Mouse (Mus musculus): ENCODE measurements around the gene Dmgdh. TPM values are rescaled to one million over a fixed set of nuclear protein-coding genes. Genes with fewer than 3 reads are reported as not detected.

Gene Dmgdh
- polyA plus RNA-seq, 1 experiment, result not detected

DNA sequence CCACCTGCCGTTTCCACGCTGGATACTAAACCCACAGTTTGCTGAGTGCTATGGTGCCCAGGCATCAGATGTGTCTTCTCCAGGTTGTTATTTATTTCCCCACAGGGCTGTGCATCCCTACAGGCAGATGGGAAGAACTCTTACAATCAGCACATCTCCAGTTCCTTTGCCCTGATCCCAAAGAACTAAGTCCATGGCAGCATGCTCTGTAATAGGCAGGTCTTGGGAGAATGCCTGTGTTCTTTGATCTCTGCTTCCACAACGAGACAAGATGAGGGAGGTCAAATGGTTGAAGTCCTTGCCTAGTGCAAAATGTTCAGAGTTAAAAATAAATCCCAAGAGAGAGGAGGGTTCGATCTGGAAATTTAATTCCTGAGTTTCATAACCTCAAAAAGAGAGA lies 34.6 kb upstream of the Dmgdh start:
- H3K27ac ChIP-seq (ENCODE audit: insufficient read depth, low read length), result no peak overlapping the region

GRCm38 (mm10) chr13:93648387-93649130 lies 25.7 kb upstream of the Dmgdh start:
- no peak overlapping the region for H3K27ac ChIP-seq (ENCODE audit: insufficient read depth, low read length)
- DNase-seq (ENCODE audit: low read depth in 1 of 2, low spot score in 2 of 2), result no peak
- 85% methylated on average over 7 of the region's 7 CpGs for WGBS

More for the DNA sequence above, 34.6 kb upstream of the Dmgdh start:
- DNase-seq (ENCODE audit: low read depth in 1 of 2, low spot score in 2 of 2), result no peak
- no peaks in the 10 kb centered on the region for H3K4me1 ChIP-seq (ENCODE audit: control insufficient read depth, insufficient read depth, insufficient read length)
- no peaks in the 10 kb centered on the region for H3K36me3 ChIP-seq (ENCODE audit: control insufficient read depth, insufficient read depth, low read length)
- no peaks in the 10 kb centered on the region for H3K27me3 ChIP-seq (ENCODE audit: control insufficient read depth, insufficient read depth, low read length)
- no peak overlapping the region for H3K4me3 ChIP-seq (ENCODE audit: extremely low read depth, insufficient read depth, insufficient read length)
- TF ChIP-seq CTCF (IDR thresholded peaks at IDR 0.05; ENCODE audit: extremely low read depth, insufficient read depth, insufficient read length, insufficient replicate concordance) (no peak), POLR2A (IDR thresholded peaks at IDR 0.05; ENCODE audit: low read depth, low read length) (no peak)
- 78% methylated on average over 4 of the region's 4 CpGs for WGBS

GRCm38 (mm10) chr13:93653382-93653781 lies 20.9 kb upstream of the Dmgdh start:
- no peaks in the 10 kb centered on the region for H3K36me3 ChIP-seq (ENCODE audit: control insufficient read depth, insufficient read depth, low read length)
- no peak overlapping the region for H3K4me3 ChIP-seq (ENCODE audit: extremely low read depth, insufficient read depth, insufficient read length)
- TF ChIP-seq POLR2A (IDR thresholded peaks at IDR 0.05; ENCODE audit: low read depth, low read length) (no peak), CTCF (IDR thresholded peaks at IDR 0.05; ENCODE audit: extremely low read depth, insufficient read depth, insufficient read length, insufficient replicate concordance) (no peak)
- DNase-seq (ENCODE audit: low read depth in 1 of 2, low spot score in 2 of 2), result no peak
- no peaks in the 10 kb centered on the region for H3K27me3 ChIP-seq (ENCODE audit: control insufficient read depth, insufficient read depth, low read length)
- WGBS, result 87% methylated on average over 6 of the region's 6 CpGs
- H3K4me1 ChIP-seq (ENCODE audit: control insufficient read depth, insufficient read depth, insufficient read length), result no peaks in the 10 kb centered on the region
- H3K27ac ChIP-seq (ENCODE audit: insufficient read depth, low read length), result no peak overlapping the region

More at GRCm38 (mm10) chr13:93648387-93649130, 25.7 kb upstream of the Dmgdh start:
- Histone ChIP-seq H3K36me3 (ENCODE audit: control insufficient read depth, insufficient read depth, low read length) (no peaks in the 10 kb centered on the region), H3K27me3 (ENCODE audit: control insufficient read depth, insufficient read depth, low read length) (no peaks in the 10 kb centered on the region), H3K4me3 (ENCODE audit: extremely low read depth, insufficient read depth, insufficient read length) (no peak overlapping the region), H3K4me1 (ENCODE audit: control insufficient read depth, insufficient read depth, insufficient read length) (no peaks in the 10 kb centered on the region)
- TF ChIP-seq POLR2A (IDR thresholded peaks at IDR 0.05; ENCODE audit: low read depth, low read length), result no peak
- no peak for TF ChIP-seq CTCF (IDR thresholded peaks at IDR 0.05; ENCODE audit: extremely low read depth, insufficient read depth, insufficient read length, insufficient replicate concordance)

GRCm38 (mm10) chr13:93657941-93658340 lies 16.3 kb upstream of the Dmgdh start:
- WGBS, result 88% methylated on average over 5 of the region's 5 CpGs
- Histone ChIP-seq H3K36me3 (ENCODE audit: control insufficient read depth, insufficient read depth, low read length) (no peaks in the 10 kb centered on the region), H3K27ac (ENCODE audit: insufficient read depth, low read length) (no peak overlapping the region), H3K4me1 (ENCODE audit: control insufficient read depth, insufficient read depth, insufficient read length) (no peaks in the 10 kb centered on the region), H3K27me3 (ENCODE audit: control insufficient read depth, insufficient read depth, low read length) (no peaks in the 10 kb centered on the region), H3K4me3 (ENCODE audit: extremely low read depth, insufficient read depth, insufficient read length) (no peak overlapping the region)
- TF ChIP-seq POLR2A (IDR thresholded peaks at IDR 0.05; ENCODE audit: low read depth, low read length) (no peak), CTCF (IDR thresholded peaks at IDR 0.05; ENCODE audit: extremely low read depth, insufficient read depth, insufficient read length, insufficient replicate concordance) (no peak)
- no peak for DNase-seq (ENCODE audit: low read depth in 1 of 2, low spot score in 2 of 2)

GRCm38 (mm10) chr13:93667586-93667985 lies 6.6 kb upstream of the Dmgdh start:
- no peaks in the 10 kb centered on the region for H3K36me3 ChIP-seq (ENCODE audit: control insufficient read depth, insufficient read depth, low read length)
- H3K27me3 ChIP-seq (ENCODE audit: control insufficient read depth, insufficient read depth, low read length), result no peaks in the 10 kb centered on the region
- TF ChIP-seq POLR2A (IDR thresholded peaks at IDR 0.05; ENCODE audit: low read depth, low read length), result no peak
- TF ChIP-seq CTCF (IDR thresholded peaks at IDR 0.05; ENCODE audit: extremely low read depth, insufficient read depth, insufficient read length, insufficient replicate concordance), result no peak
- no peaks in the 10 kb centered on the region for H3K4me1 ChIP-seq (ENCODE audit: control insufficient read depth, insufficient read depth, insufficient read length)
- 88% methylated on average over 4 of the region's 4 CpGs for WGBS
- no peak for DNase-seq (ENCODE audit: low read depth in 1 of 2, low spot score in 2 of 2)
- H3K4me3 ChIP-seq (ENCODE audit: extremely low read depth, insufficient read depth, insufficient read length), result no peak overlapping the region
- H3K27ac ChIP-seq (ENCODE audit: insufficient read depth, low read length), result no peak overlapping the region

DNA sequence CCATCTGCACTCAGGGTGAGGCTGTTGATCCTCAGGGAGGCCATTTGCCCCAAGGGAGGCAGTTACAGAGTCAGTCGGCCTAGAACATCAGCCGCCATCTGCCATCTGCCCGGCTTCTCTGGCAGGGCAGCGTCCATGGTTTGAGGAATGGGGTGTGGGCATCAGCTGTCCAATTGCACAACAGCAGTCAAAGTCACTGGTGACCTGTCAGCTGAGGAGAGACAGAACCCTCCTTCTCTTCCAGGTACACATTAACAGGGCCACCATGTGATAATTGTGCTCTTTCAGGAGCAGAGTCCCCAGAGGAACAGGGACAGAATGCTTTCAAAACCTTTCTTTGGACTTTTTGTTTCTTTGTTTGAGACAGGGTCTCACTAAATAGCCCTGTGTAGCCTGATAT lies 1.9 kb upstream of the Dmgdh start:
- TF ChIP-seq CTCF (IDR thresholded peaks at IDR 0.05; ENCODE audit: extremely low read depth, insufficient read depth, insufficient read length, insufficient replicate concordance) (no peak), POLR2A (IDR thresholded peaks at IDR 0.05; ENCODE audit: low read depth, low read length) (no peak)
- H3K4me1 ChIP-seq (ENCODE audit: control insufficient read depth, insufficient read depth, insufficient read length), result no peaks in the 10 kb centered on the region
- no peak overlapping the region for H3K27ac ChIP-seq (ENCODE audit: insufficient read depth, low read length)
- H3K4me3 ChIP-seq (ENCODE audit: extremely low read depth, insufficient read depth, insufficient read length), result no peak overlapping the region
- 93% methylated on average over 4 of the region's 4 CpGs for WGBS
- no peaks in the 10 kb centered on the region for H3K36me3 ChIP-seq (ENCODE audit: control insufficient read depth, insufficient read depth, low read length)
- no peak for DNase-seq (ENCODE audit: low read depth in 1 of 2, low spot score in 2 of 2)
- no peaks in the 10 kb centered on the region for H3K27me3 ChIP-seq (ENCODE audit: control insufficient read depth, insufficient read depth, low read length)

GRCm38 (mm10) chr13:93673296-93673695 lies 937 bp upstream of the Dmgdh start:
- no peak overlapping the region for H3K27ac ChIP-seq (ENCODE audit: insufficient read depth, low read length)
- no peaks in the 10 kb centered on the region for H3K27me3 ChIP-seq (ENCODE audit: control insufficient read depth, insufficient read depth, low read length)
- 84% methylated on average over 2 of the region's 2 CpGs for WGBS
- DNase-seq (ENCODE audit: low read depth in 1 of 2, low spot score in 2 of 2), result no peak
- H3K36me3 ChIP-seq (ENCODE audit: control insufficient read depth, insufficient read depth, low read length), result no peaks in the 10 kb centered on the region
- no peaks in the 10 kb centered on the region for H3K4me1 ChIP-seq (ENCODE audit: control insufficient read depth, insufficient read depth, insufficient read length)
- no peak for TF ChIP-seq CTCF (IDR thresholded peaks at IDR 0.05; ENCODE audit: extremely low read depth, insufficient read depth, insufficient read length, insufficient replicate concordance)
- no peak for TF ChIP-seq POLR2A (IDR thresholded peaks at IDR 0.05; ENCODE audit: low read depth, low read length)
- no peak overlapping the region for H3K4me3 ChIP-seq (ENCODE audit: extremely low read depth, insufficient read depth, insufficient read length)
